Mouse (Mus musculus): ENCODE data around the gene Frk. TPM values are rescaled to one million over a fixed set of nuclear protein-coding genes. Genes with fewer than 3 reads are reported as not detected.
A peak's percentile ranks its signal among the peaks of the same experiment; 100 is the strongest.

The Frk gene
- total and polyA plus RNA-seq, 2 experiments from 2014 or later: 0.41 to 0.71 TPM

DNA sequence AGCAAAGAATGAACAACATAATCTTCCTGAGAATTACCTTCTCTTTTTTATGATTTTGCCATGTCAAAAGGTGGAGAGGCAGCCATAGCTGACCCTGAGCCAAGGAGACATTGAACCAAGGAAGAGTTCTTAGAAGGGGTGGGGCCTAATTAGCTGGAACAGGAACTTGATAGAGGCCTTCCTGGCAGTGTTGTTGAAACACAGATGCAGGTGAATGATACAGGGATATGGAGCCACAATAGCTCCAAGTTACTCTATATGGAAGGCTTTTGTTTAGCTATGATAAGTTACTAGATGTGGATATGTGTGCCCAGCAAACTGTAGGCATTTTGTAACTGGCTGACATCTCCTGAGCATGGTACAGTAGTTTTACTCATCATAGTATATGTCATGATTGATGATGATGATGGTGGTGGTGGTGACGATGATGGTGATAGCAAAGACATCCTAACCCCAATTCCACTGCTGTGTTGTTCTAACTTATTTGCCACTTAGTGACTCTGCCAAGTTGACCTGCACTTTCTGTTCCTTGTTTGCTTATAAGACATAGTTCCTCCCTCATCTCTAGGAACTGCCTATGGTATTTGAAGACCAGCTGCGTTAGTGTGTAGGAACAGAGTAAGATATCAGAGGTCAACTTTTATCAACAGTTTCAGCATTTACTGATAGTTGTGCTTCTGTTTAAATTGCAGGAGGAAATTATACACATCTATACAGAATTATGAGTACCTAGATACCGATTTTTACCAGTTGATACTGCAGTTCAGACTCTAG is 58.7 kb downstream of the Frk start:
- Histone ChIP-seq H3K4me1 (ENCODE audit: insufficient read depth, low read length) (no peaks in the 10 kb centered on the region), H3K36me3 (ENCODE audit: insufficient read depth, low read length) (no peaks in the 10 kb centered on the region), H3K4me2 (ENCODE audit: low read depth, low read length, poor library complexity, severe bottlenecking) (no peak overlapping the region), H3K27ac (ENCODE audit: low read depth, low read length) (no peak overlapping the region), H3K9ac (replicated peaks; ENCODE audit: low read length, poor library complexity, severe bottlenecking) (no peak overlapping the region), H3K9me3 (ENCODE audit: low read length) (no peaks in the 10 kb centered on the region), H3K27me3 (ENCODE audit: insufficient read depth, low read length) (no peaks in the 10 kb centered on the region), H3K4me3 (ENCODE audit: low read depth, low read length) (no peak overlapping the region)
- ATAC-seq (ENCODE audit: low FRiP score): no peak
- no peak for TF ChIP-seq CTCF (IDR thresholded peaks at IDR 0.05)
- DNase-seq (ENCODE audit: low spot score): no peak
- 88% methylated on average over 3 of the region's 3 CpGs for WGBS

DNA sequence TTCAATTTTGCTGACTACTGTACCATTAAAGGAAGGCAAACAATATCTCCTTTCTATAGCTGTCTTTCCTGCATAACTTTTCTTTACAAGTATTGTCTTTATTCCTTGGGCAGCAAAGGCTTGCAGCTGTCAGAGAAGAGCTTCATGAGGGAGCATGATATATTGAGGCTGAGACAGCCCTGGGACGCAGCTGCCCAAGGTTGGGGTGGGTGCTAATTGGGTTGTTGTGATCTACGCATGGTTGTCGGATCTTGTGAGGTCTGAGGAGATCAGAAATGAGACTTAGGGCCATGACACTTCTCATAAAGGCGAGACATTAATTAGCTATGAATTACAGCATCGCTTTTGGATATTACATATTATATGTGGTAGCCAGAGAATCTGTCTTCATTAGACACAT is 67.4 kb downstream of the Frk start:
- no peaks in the 10 kb centered on the region for H3K9me3 ChIP-seq (ENCODE audit: low read length)
- H3K9ac ChIP-seq (replicated peaks; ENCODE audit: low read length, poor library complexity, severe bottlenecking): no peak overlapping the region
- H3K27me3 ChIP-seq (ENCODE audit: insufficient read depth, low read length): no peaks in the 10 kb centered on the region
- ATAC-seq (ENCODE audit: low FRiP score) (no peak), DNase-seq (ENCODE audit: low spot score) (no peak)
- whole genome bisulfite sequencing: 62% methylated on average over 5 of the region's 5 CpGs
- H3K36me3 ChIP-seq (ENCODE audit: insufficient read depth, low read length): no peaks in the 10 kb centered on the region
- TF ChIP-seq CTCF (IDR thresholded peaks at IDR 0.05): no peak
- no peaks in the 10 kb centered on the region for H3K4me1 ChIP-seq (ENCODE audit: insufficient read depth, low read length)
- H3K4me3 ChIP-seq (ENCODE audit: low read depth, low read length): no peak overlapping the region
- no peak overlapping the region for H3K27ac ChIP-seq (ENCODE audit: low read depth, low read length)
- no peak overlapping the region for H3K4me2 ChIP-seq (ENCODE audit: low read depth, low read length, poor library complexity, severe bottlenecking)

DNA sequence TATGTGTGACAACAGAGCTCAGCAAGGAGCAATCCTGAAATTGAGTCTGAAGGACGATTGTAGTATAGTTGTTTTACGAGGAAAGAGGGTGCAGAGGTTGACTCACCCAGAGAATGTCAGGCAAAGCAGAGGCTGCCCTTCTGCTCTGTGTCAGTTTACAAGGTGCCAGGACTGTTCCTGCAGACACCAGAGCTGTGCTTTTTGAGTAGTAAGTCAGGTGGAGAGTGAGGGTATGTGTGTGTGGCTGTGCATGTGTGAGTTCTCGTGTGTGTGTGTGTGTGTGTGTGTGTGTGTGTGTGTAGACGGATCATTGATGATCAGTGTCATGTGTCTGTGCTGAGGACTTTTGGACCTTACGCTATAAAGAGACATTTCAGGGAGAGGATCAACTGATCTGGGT is 68.4 kb downstream of the Frk start:
- H3K4me3 ChIP-seq (ENCODE audit: low read depth, low read length): no peak overlapping the region
- H3K4me1 ChIP-seq (ENCODE audit: insufficient read depth, low read length): no peaks in the 10 kb centered on the region
- WGBS: 74% methylated on average over 5 of the region's 5 CpGs
- H3K9me3 ChIP-seq (ENCODE audit: low read length): no peaks in the 10 kb centered on the region
- H3K4me2 ChIP-seq (ENCODE audit: low read depth, low read length, poor library complexity, severe bottlenecking): no peak overlapping the region
- H3K27ac ChIP-seq (ENCODE audit: low read depth, low read length): no peak overlapping the region
- H3K36me3 ChIP-seq (ENCODE audit: insufficient read depth, low read length): no peaks in the 10 kb centered on the region
- no peak for TF ChIP-seq CTCF (IDR thresholded peaks at IDR 0.05)
- DNase-seq (ENCODE audit: low spot score) (no peak), ATAC-seq (ENCODE audit: low FRiP score) (no peak)
- H3K9ac ChIP-seq (replicated peaks; ENCODE audit: low read length, poor library complexity, severe bottlenecking): no peak overlapping the region
- H3K27me3 ChIP-seq (ENCODE audit: insufficient read depth, low read length): no peaks in the 10 kb centered on the region

DNA sequence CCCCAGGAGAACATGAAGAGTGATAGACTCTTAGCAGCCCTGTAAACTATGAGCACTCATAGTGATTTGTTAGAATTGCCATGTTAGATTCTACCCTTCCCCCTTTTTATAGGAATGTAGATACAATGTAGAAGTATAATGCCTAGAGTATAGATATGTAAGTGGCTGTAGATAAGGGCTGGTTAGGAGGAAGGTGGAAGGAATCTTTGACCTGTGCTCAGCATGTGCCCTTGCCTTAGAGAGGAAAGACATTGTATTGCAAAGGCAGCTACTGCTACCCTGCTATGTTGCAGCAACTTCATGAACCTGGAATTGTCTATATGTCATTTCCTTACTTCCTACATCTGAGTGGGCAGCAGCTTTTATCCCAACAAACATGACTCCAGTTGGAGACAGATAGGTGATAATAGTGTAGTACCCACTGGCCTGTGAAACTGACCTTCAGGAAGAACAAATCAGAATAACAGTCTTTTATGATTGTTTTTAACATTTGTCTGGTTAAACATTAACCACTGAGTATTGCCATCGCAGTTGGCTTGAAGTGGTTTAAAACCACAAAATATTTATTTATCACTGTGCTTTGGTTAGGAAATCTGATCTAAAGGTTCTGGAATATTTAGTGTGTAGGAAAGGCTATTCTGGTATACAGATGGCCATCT is 80.4 kb downstream of the Frk start:
- Histone ChIP-seq H3K4me2 (ENCODE audit: low read depth, low read length, poor library complexity, severe bottlenecking) (no peak overlapping the region), H3K4me3 (ENCODE audit: low read depth, low read length) (no peak overlapping the region), H3K27ac (ENCODE audit: low read depth, low read length) (no peak overlapping the region), H3K4me1 (ENCODE audit: insufficient read depth, low read length) (no peaks in the 10 kb centered on the region), H3K36me3 (ENCODE audit: insufficient read depth, low read length) (no peaks in the 10 kb centered on the region), H3K9me3 (ENCODE audit: low read length) (no peaks in the 10 kb centered on the region), H3K9ac (replicated peaks; ENCODE audit: low read length, poor library complexity, severe bottlenecking) (no peak overlapping the region), H3K27me3 (ENCODE audit: insufficient read depth, low read length) (no peaks in the 10 kb centered on the region)
- DNase-seq (ENCODE audit: low spot score) (no peak), ATAC-seq (ENCODE audit: low FRiP score) (no peak)
- no peak for TF ChIP-seq CTCF (IDR thresholded peaks at IDR 0.05)
- WGBS: 98% methylated on average over 1 of the region's 1 CpGs

DNA sequence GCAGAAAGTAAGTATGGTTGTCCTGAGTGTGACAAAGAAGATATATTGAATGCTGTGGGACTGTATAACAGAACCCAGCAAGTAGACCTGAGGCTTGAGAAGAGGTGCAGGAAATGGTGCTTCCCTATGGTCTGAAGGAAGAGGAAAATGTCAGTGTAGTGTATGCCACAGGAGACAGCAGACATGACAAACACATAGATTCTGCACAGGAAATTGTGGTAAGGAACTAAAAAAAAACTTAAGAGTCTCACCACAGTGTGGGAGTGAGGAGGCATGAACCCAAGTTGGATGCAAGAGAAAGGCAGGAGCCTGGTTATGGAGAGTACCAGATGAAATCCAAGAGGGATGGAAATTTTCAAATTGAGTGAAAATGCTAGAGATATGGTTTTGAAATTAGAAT is 132.3 kb downstream of the Frk start:
- H3K9ac ChIP-seq (replicated peaks; ENCODE audit: low read length, poor library complexity, severe bottlenecking): no peak overlapping the region
- H3K27ac ChIP-seq (ENCODE audit: low read depth, low read length): no peak overlapping the region
- H3K4me1 ChIP-seq (ENCODE audit: insufficient read depth, low read length): no peaks in the 10 kb centered on the region
- H3K27me3 ChIP-seq (ENCODE audit: insufficient read depth, low read length): no peaks in the 10 kb centered on the region
- no peak for DNase-seq (ENCODE audit: low spot score)
- ATAC-seq (ENCODE audit: low FRiP score): no peak
- H3K36me3 ChIP-seq (ENCODE audit: insufficient read depth, low read length): no peaks in the 10 kb centered on the region
- no peak for TF ChIP-seq CTCF (IDR thresholded peaks at IDR 0.05)
- H3K4me2 ChIP-seq (ENCODE audit: low read depth, low read length, poor library complexity, severe bottlenecking): no peak overlapping the region
- H3K4me3 ChIP-seq (ENCODE audit: low read depth, low read length): no peak overlapping the region
- no peaks in the 10 kb centered on the region for H3K9me3 ChIP-seq (ENCODE audit: low read length)

DNA sequence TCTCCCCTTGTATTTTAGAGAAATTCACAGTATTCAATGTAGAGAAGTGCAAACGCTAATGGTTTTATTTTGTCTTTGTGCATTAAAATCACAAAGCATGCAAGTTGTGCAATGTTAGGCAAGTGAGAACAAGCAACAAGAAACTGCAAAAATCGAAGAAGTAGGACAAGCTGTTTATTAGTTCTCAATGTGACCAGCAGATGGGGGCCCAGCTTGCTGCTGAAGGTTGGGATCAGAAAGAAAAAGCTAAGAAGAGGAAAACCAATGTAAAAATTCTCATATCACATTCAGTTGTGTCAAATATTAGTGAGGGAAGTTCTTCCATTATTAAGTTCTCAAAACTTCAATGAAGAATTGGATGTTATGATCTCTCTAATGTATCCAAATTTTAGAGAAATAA is 134.0 kb downstream of the Frk start:
- DNase-seq (ENCODE audit: low spot score) (peak; percentile 55), ATAC-seq (ENCODE audit: low FRiP score) (no peak)
- no peak overlapping the region for H3K9ac ChIP-seq (replicated peaks; ENCODE audit: low read length, poor library complexity, severe bottlenecking)
- H3K4me3 ChIP-seq (ENCODE audit: low read depth, low read length): no peak overlapping the region
- H3K27ac ChIP-seq (ENCODE audit: low read depth, low read length): no peak overlapping the region
- no peaks in the 10 kb centered on the region for H3K4me1 ChIP-seq (ENCODE audit: insufficient read depth, low read length)
- 74% methylated on average over 2 of the region's 2 CpGs for WGBS
- H3K36me3 ChIP-seq (ENCODE audit: insufficient read depth, low read length): no peaks in the 10 kb centered on the region
- peak; percentile 73 for TF ChIP-seq CTCF (IDR thresholded peaks at IDR 0.05)
- H3K4me2 ChIP-seq (ENCODE audit: low read depth, low read length, poor library complexity, severe bottlenecking): no peak overlapping the region
- no peaks in the 10 kb centered on the region for H3K9me3 ChIP-seq (ENCODE audit: low read length)
- H3K27me3 ChIP-seq (ENCODE audit: insufficient read depth, low read length): no peaks in the 10 kb centered on the region
